Mouse (Mus musculus) cerebellum, adult 2 months (tissue): ENCODE measurements at regions not wholly inside any gene's neighbourhood (a gene's known extent, or its start where the extent isn't known, plus 50 kb on each side); places are given as distances from the start of the nearest gene placed in this dataset.

Experiments
- CTCF ChIP-seq: fragments of 200-500 bp; IDR thresholded peaks from 2 replicates; pipeline ENCODE4 v1.5.1; 2011; ENCODE audit warnings: low read depth, mild to moderate bottlenecking, control low read depth, low read length, moderate library complexity, borderline replicate concordance; ENCODE audit not compliant: insufficient read depth
- POLR2A ChIP-seq: fragments of 200-500 bp; IDR thresholded peaks from 2 replicates; pipeline ENCODE4 v1.6.1; 2011; ENCODE audit warnings: low read length, control low read depth, borderline replicate concordance; ENCODE audit not compliant: insufficient read depth

- TF ChIP-seq POLR2A (no peak), CTCF (no peak)
Measured at GRCm38 (mm10) chr1:42230469-42231040, 465.0 kb upstream of the Pou3f3 start.
